Mouse (Mus musculus): ENCODE data around the gene Dhtkd1.
A peak's percentile ranks its signal among the peaks of the same experiment; 100 is the strongest.

Gene Dhtkd1

DNA sequence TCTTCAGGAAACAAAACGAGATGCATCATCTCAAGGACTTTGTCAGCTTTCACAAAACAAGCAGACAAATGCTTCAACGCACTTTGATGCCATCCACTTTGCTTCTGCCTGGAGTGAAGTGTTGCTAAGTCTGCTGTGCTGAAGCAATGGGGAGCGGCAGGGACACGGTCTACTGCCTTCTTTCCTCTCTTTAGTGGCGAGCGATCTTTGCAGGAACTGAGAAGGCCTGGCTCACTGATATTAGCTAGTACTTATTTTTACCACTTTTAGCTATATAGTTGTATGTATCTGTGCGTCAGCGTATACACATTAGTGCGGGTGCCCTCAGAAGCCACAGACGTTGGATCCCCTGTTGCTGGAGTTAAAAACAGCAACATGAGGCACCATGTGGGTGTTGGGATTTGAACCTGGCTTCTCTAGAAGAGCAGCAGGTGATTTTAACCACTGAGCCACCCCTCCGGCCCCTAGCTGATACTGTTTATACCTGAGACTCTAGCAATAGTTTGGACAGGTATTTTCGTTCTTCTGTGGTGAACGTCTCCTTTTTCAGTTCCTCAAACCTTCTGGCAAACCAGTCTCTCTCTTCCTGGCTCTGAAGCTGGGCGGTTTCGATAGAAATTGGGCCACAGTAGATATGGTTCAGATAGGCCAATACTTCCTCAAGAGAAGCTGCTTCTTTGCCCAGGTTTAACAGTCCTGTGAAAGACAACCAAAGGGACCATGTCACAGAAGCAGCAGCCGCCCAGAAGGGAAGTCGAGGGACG lies 12.1 kb downstream of the Dhtkd1 start:
- DNase-seq = no peak

GRCm38 (mm10) chr2:5929793-5930192 lies 12.8 kb downstream of the Dhtkd1 start:
- no peak for DNase-seq

GRCm38 (mm10) chr2:5927481-5927880 lies 15.1 kb downstream of the Dhtkd1 start:
- DNase-seq = no peak

- no peak for DNase-seq
Measured at GRCm38 (mm10) chr2:5923786-5924185, 18.8 kb downstream of the Dhtkd1 start.

DNA sequence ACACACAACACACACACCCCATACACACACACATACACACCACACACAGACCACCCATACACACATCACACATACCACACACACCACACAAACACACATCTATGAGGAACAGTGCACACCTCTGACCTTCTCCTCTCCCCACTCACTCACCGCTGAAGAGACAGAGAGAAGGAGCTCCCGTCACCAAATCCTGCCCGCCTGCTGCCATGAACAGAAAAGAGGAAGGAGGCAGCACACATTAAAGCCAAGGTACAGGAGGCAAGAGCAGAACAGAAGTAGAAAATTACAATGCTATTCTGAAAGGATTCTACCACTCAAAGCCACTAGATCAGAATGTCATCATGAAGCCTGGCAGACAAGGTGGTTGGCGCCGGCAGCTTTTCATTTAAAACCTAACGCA lies 19.8 kb downstream of the Dhtkd1 start:
- DNase-seq = no peak

GRCm38 (mm10) chr2:5911282-5911965 lies 31.2 kb downstream of the Dhtkd1 start:
- DNase-seq = no peak

GRCm38 (mm10) chr2:5906625-5907024 lies 36.0 kb downstream of the Dhtkd1 start:
- peak; percentile 23 to 31 for DNase-seq

GRCm38 (mm10) chr2:5906092-5906491 lies 36.5 kb downstream of the Dhtkd1 start:
- DNase-seq = peak; percentile 56 to 60

DNA sequence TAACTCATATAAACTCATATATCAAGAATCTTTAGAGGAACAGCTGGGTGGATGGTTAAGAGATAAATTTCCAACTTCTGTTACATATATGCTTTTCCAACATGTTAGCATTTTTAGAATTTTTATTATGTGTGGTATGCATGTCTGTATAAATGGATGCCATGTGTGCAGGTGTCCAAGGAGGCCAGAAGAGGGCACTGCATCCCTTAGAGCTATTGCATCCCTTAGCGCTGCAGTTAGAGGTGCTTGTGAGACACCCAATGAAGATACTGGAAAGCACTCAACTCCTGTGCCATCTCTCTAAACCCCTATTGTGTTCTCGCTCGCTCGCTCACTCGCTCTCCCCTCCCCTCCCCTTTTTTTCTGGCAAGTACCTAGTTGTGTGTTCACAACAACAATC lies 42.4 kb downstream of the Dhtkd1 start:
- DNase-seq = no peak

DNA sequence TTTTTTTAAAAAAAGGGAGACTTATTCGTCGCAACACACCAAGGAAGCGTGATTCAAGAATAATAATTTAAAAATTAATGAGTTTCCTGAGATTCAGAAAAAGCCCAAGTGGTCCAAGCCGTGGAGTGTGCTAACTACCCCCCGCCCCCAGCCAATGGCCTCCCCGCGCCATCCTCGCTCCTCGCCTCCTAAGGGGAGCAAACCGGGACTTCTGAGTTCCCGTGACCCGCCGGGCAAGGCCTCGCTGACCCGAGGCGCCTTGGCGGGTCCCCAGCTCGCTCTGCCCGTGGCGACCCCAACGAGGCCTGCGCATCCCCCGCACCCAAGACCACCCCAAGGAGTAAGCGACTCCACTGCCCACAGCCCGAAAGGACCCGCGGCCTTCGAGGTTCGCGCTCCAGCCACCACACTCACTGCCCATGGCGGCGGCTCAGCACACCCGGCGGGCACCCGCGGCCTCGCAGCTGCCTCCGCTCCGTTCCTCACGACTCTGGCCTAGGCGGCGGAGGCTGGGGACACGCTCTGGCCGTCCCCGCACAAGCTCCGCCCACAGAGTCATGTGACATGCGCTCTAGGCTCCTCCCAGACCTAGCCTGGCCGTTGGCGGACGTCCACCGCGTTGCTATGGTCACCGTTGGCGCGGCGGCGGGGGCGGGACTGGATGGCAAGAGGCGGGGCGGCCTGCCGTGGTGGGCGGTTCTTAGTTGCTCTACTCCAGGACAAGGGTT lies 47.6 kb downstream of the Dhtkd1 start, which contains the start of gene Sec61a2:
Gene Sec61a2, minus strand, starts transcription at position 590 of the 728 bp plus-strand sequence.
- DNase-seq = peak; percentile 99 to 100

GRCm38 (mm10) chr2:5894296-5894695 lies 48.3 kb downstream of the Dhtkd1 start:
- peak in 1 of 2 experiments; percentile 11 for DNase-seq

- no peak for DNase-seq
Measured at GRCm38 (mm10) chr2:5889412-5889811, 53.2 kb downstream of the Dhtkd1 start.

DNA sequence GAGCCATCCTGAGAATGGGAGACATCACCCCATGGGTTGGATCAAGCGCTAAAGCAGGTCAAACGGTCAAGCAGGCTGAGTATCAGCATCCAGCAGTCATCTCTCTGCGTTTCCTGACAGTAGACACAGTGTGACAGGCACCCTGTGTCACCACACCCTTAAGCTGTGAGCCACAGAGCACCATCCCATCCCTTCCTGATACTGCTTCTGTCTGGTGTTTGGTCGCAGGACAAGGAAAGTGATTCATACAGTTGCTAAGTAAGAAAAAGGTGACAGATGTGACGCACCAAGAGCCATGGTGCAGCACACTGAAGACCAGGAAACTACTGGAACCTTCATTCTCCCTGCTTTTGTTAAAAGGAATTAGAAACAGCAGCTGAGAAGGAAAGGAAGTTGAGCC lies 53.7 kb downstream of the Dhtkd1 start:
- DNase-seq = no peak

GRCm38 (mm10) chr2:5877446-5877845 lies 65.1 kb downstream of the Dhtkd1 start:
- no peak for DNase-seq

GRCm38 (mm10) chr2:5869746-5870145 lies 72.8 kb downstream of the Dhtkd1 start:
- DNase-seq = no peak

- no peak for DNase-seq
Measured at GRCm38 (mm10) chr2:5867681-5868080, 74.9 kb downstream of the Dhtkd1 start.

DNA sequence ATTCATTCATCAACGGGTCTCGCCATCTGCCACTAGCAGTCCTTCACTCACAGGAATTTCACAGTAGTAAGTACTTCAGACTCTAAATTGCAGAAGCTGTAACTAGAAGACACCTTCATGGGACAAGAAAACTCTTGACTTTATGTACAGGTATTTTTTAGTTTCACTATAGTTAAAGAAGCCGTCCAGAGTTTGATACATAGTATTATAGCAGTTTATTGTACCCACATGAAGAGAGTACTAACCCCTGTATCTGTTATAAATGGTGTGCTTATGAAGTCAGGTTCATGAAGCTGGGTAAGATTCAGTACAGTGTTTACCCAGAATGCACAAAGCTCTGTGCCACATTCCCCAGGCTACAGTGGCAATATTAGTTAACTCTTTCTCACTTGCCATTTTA lies 79.8 kb downstream of the Dhtkd1 start, which contains the start of gene Gm13199:
Gene Gm13199, minus strand, starts transcription at position 101 of the 400 bp plus-strand sequence.
- DNase-seq = no peak

GRCm38 (mm10) chr2:5851866-5852265 lies 90.7 kb downstream of the Dhtkd1 start:
- DNase-seq = no peak

- DNase-seq = no peak
Measured at GRCm38 (mm10) chr2:5851116-5851515, 91.5 kb downstream of the Dhtkd1 start.
